Mouse (Mus musculus) gastrocnemius, adult 18-20 months (tissue): ENCODE measurements at regions not wholly inside any gene's neighbourhood (a gene's known extent, or its start where the extent isn't known, plus 50 kb on each side); places are given as distances from the start of the nearest gene placed in this dataset.

Experiments
- DNase-seq: peaks from one replicate; pipeline ENCODE4 v3.0.0; 2021; ENCODE audit warnings: low spot score

DNA sequence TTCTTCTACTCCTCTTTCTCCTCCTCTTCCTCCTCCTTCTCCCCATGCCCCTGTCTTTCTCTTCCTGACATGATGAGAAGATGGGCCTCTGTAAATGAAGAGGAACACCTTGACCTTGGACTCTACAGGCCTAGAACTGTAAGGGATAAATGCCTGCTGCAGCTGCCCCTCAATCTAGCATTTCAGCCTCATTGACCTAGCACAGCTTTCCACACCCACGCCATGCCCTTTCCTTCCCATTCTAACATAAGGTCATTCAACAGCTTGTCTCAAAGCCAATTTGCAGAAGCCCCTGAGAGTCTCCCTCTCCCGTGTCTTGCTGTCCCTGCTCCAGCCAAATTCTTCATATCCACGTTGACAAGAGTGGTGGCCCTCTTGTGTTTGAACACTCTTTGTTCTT, 63.8 kb upstream of the Dscam start:
- DNase-seq, result no peak

- DNase-seq, result no peak
These were observed 69.1 kb upstream of the Dscam start for GRCm38 (mm10) chr16:97239626-97240025.

- no peak for DNase-seq
These were observed 69.5 kb upstream of the Dscam start for GRCm38 (mm10) chr16:97240085-97240484.

DNA sequence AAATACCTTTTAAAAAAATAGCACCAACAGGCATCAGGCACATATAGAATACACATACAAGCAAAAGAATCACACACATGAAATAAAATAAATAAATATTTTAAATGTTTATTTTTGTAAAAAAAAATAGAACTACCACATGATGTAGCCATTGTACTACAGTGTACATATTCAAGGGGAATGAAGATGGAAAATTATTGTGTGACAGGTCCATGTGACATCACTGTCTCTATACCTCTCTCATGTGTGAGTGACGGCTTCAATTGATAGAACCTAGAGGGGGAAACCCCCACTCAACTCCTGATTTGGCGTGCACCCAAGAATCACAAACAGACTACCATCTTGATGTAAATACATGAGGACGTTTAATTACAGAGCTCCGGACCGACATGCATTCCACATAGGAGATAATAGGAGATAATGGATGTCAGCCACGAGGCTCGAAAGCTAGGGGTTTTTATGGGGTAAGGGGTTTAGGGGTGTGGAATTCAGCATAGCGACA, 70.4 kb upstream of the Dscam start:
- no peak for DNase-seq

DNA sequence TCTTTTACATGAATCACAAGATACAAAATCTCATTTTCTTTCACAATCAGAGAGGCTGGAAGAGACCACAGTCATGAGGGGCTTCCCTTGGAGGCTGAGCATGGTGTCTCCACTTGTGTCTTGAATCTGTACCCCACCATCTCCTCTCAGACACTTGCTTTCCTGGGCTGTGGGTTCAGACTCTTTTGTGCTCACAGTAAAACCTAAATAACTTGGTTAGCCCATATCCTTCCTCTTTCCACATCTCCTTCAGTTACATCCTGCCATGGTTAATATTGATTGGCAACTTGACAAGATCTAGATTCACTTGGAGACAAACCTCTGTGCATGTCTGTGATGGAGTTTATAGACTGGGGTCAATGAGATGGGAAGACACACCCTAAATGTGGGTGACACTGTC, 71.1 kb upstream of the Dscam start:
- no peak for DNase-seq

DNA sequence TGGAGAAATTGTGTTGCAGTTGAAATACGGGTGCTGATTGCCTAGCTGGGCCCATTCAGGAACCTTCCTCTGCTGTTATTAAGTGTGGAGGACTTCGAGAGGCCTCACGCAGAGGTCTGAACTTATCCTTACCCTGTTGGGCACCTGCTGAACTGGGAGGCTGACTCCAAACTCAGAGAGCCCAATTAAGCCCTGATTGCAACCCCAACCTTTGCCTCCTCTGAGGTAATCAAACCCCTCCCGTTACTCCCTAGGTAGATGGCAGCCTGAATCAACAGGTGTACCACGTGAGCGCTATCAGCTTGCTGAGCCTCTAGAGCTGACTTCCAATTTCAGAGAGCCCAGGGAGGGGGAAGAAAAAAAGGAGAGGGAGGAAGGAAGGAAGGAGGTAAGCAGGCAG, 79.9 kb upstream of the Dscam start:
- no peak for DNase-seq

- DNase-seq, result no peak
These were observed 82.0 kb upstream of the Dscam start for GRCm38 (mm10) chr16:97252551-97252950.

DNA sequence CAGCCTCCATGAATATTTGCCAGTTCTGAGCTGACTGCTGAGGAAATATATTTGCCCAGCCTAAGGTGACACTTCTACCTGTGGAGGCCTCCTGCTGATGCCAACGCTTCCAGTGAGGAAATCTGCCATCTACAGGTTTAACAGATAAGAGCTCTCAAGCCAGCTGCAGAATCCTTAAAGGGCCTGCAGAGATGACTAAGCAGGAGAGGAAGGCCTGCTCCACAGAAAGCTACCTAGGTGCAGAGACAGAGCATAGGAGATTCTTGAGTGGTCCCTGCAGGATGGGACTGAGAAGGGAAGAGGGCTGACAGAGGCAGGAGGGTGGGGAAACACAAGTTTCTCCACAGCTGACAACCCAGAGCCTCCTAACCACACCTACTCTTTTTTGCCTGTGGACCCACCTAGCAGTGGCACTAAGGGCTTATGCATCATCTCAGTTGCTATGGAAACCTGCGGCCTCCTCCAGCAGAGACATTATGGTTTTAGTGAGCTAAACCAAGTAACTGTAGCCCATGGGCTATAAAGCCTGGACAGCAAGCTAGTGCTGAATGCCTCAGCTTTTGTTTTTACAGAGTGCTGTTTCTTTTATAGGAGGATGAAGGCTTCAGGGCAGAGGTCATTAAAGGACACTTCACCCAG, 82.6 kb upstream of the Dscam start:
- DNase-seq, result no peak

DNA sequence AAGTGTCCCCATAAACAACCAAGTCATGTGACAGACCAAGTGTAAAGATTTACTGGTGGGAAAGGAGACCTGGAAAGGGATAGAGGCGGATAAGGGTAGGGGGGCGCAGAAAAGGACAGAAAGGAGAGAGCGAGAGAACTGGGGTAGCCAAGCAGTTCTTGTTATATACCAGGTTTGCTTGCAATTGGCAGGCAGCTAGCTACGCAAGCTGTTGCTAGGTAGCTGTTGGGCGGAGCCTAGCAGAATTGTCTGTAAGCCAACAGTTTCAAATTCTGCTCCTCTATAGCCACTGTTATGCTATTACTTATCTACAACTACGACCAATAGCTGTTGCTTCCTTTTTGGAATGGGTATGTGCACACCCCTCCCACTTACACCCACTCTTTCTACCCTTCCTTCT, 88.3 kb upstream of the Dscam start:
- no peak for DNase-seq

- DNase-seq, result no peak
These were observed 92.9 kb upstream of the Dscam start for GRCm38 (mm10) chr16:97263451-97263850.

DNA sequence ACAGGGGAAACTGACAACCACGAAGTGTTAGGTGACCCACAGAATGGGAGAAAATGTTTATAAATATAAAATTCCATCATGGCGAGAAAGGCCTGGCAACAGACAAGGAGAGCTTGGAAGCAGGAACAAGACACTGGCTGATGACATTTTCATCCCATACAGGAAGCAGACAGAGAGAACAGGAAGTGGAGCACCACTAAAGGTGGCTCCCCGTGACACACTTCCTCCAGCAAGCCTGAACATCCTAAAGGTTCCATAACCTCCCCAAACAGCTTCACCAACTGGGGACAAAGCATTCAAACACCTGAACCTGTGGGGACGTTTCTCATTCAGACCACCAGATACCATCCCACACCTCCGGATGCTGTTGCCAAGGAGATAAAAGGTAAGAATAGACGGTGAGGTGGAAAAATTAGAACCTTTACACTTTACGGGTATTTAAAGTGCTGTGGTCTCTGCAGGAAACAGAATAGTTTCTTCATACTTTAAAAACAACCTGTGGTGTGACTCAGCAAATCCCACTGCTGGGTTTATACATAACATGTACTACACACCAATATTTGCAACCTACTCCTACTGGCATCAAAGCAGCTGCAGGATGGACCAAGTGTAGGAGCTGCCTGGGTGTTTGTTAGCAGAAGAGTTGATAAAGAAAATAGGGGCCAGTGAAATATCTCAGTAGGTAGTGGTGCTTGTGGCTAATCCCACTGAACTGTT, 86.0 kb upstream of the Bace2 start:
- DNase-seq, result no peak

GRCm38 (mm10) chr16:97271264-97271663, 85.3 kb upstream of the Bace2 start:
- no peak for DNase-seq

GRCm38 (mm10) chr16:97272035-97272631, 84.4 kb upstream of the Bace2 start:
- DNase-seq, result peak; percentile 35

DNA sequence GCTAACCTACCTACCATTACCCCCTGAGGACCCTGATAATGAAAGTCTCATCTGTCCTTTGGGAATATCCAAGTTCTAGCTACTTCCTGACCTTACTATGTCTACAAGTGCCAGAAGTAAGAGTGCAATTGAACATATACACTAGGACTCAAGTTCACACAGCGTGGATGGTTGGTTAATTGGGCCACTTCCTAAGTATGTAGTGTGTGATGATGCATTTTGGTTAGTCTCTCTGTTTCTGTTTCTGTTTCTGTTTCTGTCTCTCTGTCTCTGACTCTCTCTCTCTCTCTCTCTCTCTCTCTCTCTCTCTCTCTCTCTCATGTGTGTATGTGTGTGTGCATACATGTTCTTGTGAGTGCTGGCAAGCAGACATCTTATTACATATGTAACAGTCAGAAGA, 77.6 kb upstream of the Bace2 start:
- no peak for DNase-seq

DNA sequence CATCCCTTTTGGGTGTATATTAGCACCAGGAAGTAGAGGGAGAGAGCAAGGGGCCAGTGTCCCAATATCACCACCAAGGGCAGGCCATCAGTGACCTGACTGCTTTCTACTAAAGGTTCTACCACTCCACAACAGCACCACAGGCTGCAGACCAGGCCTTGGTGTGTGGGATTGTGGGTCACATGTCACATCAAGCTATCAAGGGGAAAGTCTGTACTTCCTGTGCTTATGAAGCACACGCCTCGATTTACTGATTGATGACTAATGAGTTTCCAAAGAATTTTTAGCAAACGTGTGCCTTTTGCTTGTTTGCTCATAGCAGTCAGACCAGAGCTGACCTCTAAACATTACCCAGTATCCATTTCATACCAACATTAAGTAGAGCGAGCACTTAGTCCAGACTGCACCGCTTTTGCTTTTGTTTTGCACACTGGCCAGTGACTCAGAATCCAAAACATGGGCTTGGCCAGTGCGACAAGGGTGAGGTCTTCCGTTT, 74.9 kb upstream of the Bace2 start:
- no peak for DNase-seq

DNA sequence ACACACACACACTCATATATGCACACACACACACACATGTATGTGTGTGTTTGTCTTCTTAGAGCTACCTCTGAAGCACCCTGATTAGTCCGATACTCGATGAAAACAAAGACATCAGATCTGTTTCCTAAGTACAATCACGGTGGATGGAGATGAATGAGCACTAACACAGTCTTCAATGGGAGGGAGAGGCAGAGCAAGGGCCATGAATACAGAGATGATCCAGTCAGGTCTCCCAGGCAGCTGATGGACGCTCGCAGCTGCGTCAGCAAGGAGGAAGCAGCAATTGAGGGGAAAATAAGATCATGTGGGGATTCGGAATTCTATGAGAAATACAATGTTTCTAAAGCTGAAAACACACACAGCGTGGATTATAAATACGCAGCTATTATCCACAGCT, 73.6 kb upstream of the Bace2 start:
- DNase-seq, result no peak

GRCm38 (mm10) chr16:97285886-97286447, 70.6 kb upstream of the Bace2 start:
- DNase-seq, result no peak

DNA sequence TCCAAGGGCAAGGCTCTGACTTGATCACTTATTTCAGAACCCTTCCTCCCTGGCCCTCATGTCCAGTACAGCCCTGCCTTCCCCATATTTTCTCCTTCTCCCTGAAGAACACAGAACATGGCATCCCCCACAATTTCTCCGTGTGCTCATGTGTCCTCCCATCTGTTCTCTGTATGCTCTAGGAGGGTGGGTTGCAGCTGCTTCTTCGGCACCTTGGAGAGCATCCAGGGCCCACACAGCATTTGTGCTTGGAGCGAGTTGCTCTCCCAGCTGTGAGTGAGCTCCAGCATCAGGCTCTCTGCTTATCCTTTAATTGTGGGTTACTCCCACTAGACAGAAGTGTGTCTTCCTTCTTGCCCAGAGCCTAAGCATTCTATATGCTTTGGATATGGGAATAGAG, 69.8 kb upstream of the Bace2 start:
- no peak for DNase-seq

DNA sequence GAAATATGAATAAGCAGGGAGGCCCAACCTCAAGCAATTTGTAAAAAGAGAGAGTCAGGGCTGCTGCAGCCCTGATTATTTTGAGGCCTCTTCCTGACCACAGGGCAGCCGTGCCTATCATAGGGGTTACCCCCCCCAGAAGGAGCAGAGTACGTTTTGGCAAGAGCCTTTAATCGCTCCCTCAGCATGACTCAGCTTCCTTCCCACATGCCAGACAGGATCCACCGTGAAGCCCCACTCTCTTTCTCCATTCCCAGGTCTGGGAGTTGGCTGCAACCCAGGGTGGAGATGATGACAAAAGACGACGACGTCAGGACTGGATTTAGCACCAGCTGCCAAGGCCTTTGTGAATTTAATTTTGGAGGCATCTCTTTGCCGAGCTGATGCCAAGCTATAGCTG, 67.9 kb upstream of the Bace2 start:
- DNase-seq, result no peak

DNA sequence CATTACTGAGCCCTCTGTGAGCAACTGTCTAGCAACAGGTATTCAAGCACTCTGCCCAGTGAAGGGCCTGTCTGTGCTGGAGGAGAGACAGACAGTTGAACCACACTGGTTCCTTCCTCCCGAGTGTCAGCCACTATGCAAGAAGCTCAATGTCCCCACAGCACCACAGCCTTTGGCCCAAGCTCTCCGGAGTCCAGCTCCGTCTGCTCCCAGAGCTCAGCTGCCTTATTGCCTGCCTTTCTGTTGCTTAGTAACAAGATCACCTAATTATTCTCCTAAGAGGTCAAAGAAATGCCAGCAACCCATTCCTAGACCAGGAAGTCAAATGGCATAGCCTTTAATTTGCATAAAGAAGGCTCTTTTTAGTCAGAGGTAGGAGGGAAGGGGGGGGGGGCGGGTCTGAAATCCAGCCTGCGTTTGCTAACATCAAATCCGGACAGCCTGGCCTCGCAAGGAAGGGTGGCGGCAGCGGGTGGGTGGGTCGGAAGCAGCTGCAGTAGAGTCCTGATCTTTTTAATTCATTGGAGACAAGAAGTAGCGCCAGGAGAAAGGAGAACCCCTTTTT, 64.0 kb upstream of the Bace2 start:
- no peak for DNase-seq

- peak; percentile 63 for DNase-seq
These were observed 63.3 kb upstream of the Bace2 start for GRCm38 (mm10) chr16:97293273-97293672.

GRCm38 (mm10) chr16:97297140-97297539, 59.4 kb upstream of the Bace2 start:
- no peak for DNase-seq
